Comparison of ENCODE assay signal across 21 mouse cellular contexts in genomic region chr6:4722739-4723138, GRCm38 (mm10). TPM values are rescaled to one million over a fixed set of nuclear protein-coding genes. Genes with fewer than 3 reads are reported as not detected.
"Had no signal": no experiment of that assay in that cellular context is flagged by ENCODE, and none has a peak within 500 bp of the region (broad histone marks: within the 10 kb centered on the region; RNA-seq: fewer than 3 reads in every experiment).

No protein-coding gene starts in this region.

- H3K27ac ChIP-seq: kidney, embryonic 15.5 days; layer of hippocampus, adult 2 months; limb, embryonic 12.5 days; limb, embryonic 15.5 days; liver, embryonic 14.5 days; macrophage; neural tube, embryonic 13.5 days; stomach, embryonic 15.5 days had no signal

- H3K9ac ChIP-seq: kidney, embryonic 15.5 days; limb, embryonic 12.5 days; limb, embryonic 15.5 days; liver, embryonic 14.5 days; liver, postnatal 0 days; lung, embryonic 14.5 days; neural tube, embryonic 13.5 days; stomach, embryonic 15.5 days had no signal

- ATAC-seq: liver, postnatal 0 days; lung, postnatal 0 days had no signal

- H3K27me3 ChIP-seq: kidney, embryonic 15.5 days; limb, embryonic 12.5 days; limb, embryonic 15.5 days; neural tube, embryonic 13.5 days; stomach, embryonic 15.5 days had no signal

- H3K9me3 ChIP-seq: kidney, embryonic 15.5 days; limb, embryonic 12.5 days; limb, embryonic 15.5 days; neural tube, embryonic 13.5 days; stomach, embryonic 15.5 days had no signal

- DNase-seq: kidney, adult 11 months; kidney, adult 8-10 months; kidney, postnatal 14 days; layer of hippocampus, adult 9-11 months; liver, postnatal 0 days; lung, embryonic 14.5 days; retina, postnatal 1 day; right cerebral cortex, postnatal 25 days; spleen, adult 18-20 months; thymus, postnatal 25 days had no signal

- H3K36me3 ChIP-seq: kidney, embryonic 15.5 days; limb, embryonic 12.5 days; limb, embryonic 15.5 days; neural tube, embryonic 13.5 days; stomach, embryonic 15.5 days had no signal

- H3K4me2 ChIP-seq: kidney, embryonic 15.5 days; limb, embryonic 15.5 days; liver, embryonic 11.5 days; lung, embryonic 14.5 days; neural tube, embryonic 13.5 days; stomach, embryonic 15.5 days had no signal

- H3K4me3 ChIP-seq: kidney, embryonic 15.5 days; layer of hippocampus, adult 2 months; limb, embryonic 12.5 days; limb, embryonic 15.5 days; neural tube, embryonic 13.5 days; stomach, embryonic 15.5 days had no signal

- H3K4me1 ChIP-seq: kidney, embryonic 15.5 days; stomach, embryonic 15.5 days had no signal

RNA-seq across cellular contexts. Expression of gene Sgce, which starts 24.3 kb away (rescaled TPM):
- total RNA-seq: megakaryocyte, adult 5-6 weeks had no signal

RNA-seq across cellular contexts. Expression of gene Peg10, which starts 24.4 kb away (rescaled TPM):
- total RNA-seq: megakaryocyte, adult 5-6 weeks had no signal
